Mouse (Mus musculus) ES-E14 (cell line): ENCODE results near the gene Hist2h2be. TPM values are rescaled to one million over a fixed set of nuclear protein-coding genes. Genes with fewer than 3 reads are reported as not detected.
"Not testable (repeated sequence)": the region's sequence is repeated elsewhere in the genome, so short reads cannot be mapped to it uniquely, and the experiment has no call there.

Source experiments
- DNase-seq: peaks from one replicate; pipeline ENCODE4 v3.0.0-alpha.2; 2013; ENCODE audit warnings: low read depth, low spot score
- H3K27ac ChIP-seq: 2 replicates; pipeline ENCODE4 v1.5.1; 2012; ENCODE audit warnings: low read depth, mild to moderate bottlenecking, low read length, moderate library complexity, mixed read lengths; ENCODE audit not compliant: poor library complexity, insufficient read depth, severe bottlenecking
- H3K36me3 ChIP-seq: 2 replicates; pipeline ENCODE4 v1.6.1; 2012; ENCODE audit warnings: mild to moderate bottlenecking, low read length, moderate library complexity, mixed read lengths; ENCODE audit not compliant: control insufficient read depth, poor library complexity, insufficient read depth, severe bottlenecking
- H3K4me1 ChIP-seq, 2 experiments: fragments of 150-350 bp in 1 of 2; sonication (generic) in 1 of 2; 2 replicates each; pipeline ENCODE4 v1.6.1; 2012; ENCODE audit warnings: low read length in 2 of 2, mild to moderate bottlenecking in 1 of 2, mixed read lengths in 1 of 2; ENCODE audit not compliant: control insufficient read depth in 2 of 2, insufficient read depth in 2 of 2, poor library complexity in 1 of 2
- H3K4me3 ChIP-seq, 2 experiments: fragments of 150-350 bp in 1 of 2; sonication (generic) in 1 of 2; 2 replicates each; pipeline ENCODE4 v1.5.1; 2012; ENCODE audit warnings: low read length in 2 of 2, low read depth in 1 of 2, mild to moderate bottlenecking in 1 of 2, mixed read lengths in 1 of 2; ENCODE audit not compliant: insufficient read depth in 1 of 2, poor library complexity in 1 of 2, severe bottlenecking in 1 of 2
- H3K9ac ChIP-seq: 2 replicates; pipeline ENCODE4 v1.6.1; 2012; ENCODE audit warnings: low read depth, mild to moderate bottlenecking, low read length, mixed read lengths; ENCODE audit not compliant: poor library complexity, insufficient read depth, severe bottlenecking
- H3K9me3 ChIP-seq: fragments of 150-350 bp; sonication (generic); 2 replicates; pipeline ENCODE4 v1.6.1; 2012; ENCODE audit warnings: low read depth, mild to moderate bottlenecking, low read length; ENCODE audit not compliant: control insufficient read depth, insufficient read depth
- CHD2 ChIP-seq: IDR thresholded peaks from 2 replicates; pipeline ENCODE4 v1.6.1; 2014; ENCODE audit warnings: mild to moderate bottlenecking, low read depth, low read length, inconsistent platforms
- HCFC1 ChIP-seq: IDR thresholded peaks from 2 replicates; pipeline ENCODE4 v1.6.1; 2012; ENCODE audit warnings: low read length, inconsistent platforms, borderline replicate concordance; ENCODE audit not compliant: insufficient read depth
- MAFK ChIP-seq: IDR thresholded peaks from 2 replicates; pipeline ENCODE4 v1.6.1; 2014; ENCODE audit warnings: mild to moderate bottlenecking, low read depth, low read length, inconsistent platforms; ENCODE audit not compliant: insufficient read depth
- ZC3H11A ChIP-seq: IDR thresholded peaks from 2 replicates; pipeline ENCODE4 v1.6.1; 2012; ENCODE audit warnings: low read depth, mild to moderate bottlenecking, inconsistent platforms, low read length, borderline replicate concordance
- ZNF384 ChIP-seq: IDR thresholded peaks from 2 replicates; pipeline ENCODE4 v1.6.1; 2012; ENCODE audit warnings: low read depth, low read length, inconsistent platforms
- in situ Hi-C, 2 experiments: fragments of 600-800 bp; cut with MboI; formaldehyde crosslinking; loops; one replicate each; pipeline ENCODE4 v1.15.1; 2025; ENCODE audit warnings: low sequenced_read_pairs in 2 of 2, inconsistent platforms in 1 of 2; ENCODE audit not compliant: unreplicated experiment in 2 of 2
- total RNA-seq: library from RNA; depleted of rRNA; stranded (reverse); fragments of 300-350 nt; gene quantifications from 2 replicates; pipeline ENCODE4 v1.2.3, GENCODE M21; 2012

Hist2h2be gene
- total RNA-seq, 1 experiment: 0.80 TPM

DNA sequence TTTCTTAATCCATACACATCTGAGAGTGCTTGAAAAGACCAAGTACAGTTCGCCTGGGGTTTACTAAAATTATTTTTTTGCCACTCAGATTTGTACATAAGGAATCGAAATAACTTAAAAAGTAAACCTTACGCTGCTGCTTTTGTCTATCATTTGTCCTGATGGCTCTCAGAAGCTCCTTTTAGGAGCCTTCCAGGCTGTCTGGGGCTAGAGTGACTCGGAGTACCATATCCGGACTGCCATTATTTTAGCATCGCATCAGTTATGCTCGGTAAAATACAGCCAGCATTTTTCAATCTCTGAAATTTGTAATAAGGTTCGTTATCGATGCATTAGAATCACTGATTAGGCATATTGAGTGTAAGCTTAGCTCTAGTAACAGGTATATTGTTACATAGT is 19.9 kb downstream of the Hist2h2be start:
- Histone ChIP-seq H3K4me1 (peaks cover 6 to 17% of the 10 kb centered on the region in 2 experiments), H3K27ac (peak overlapping the region; percentile 48; the same call in 1 of the 2 replicates), H3K4me3 (peak overlapping the region in 1 of 2 experiments; percentile 52; a peak in 3 of 4 replicates), H3K36me3 (no peaks in the 10 kb centered on the region), H3K9me3 (no peaks in the 10 kb centered on the region), H3K9ac (peak overlapping the region; percentile 75; the same call in 1 of the 2 replicates)
- TF ChIP-seq CHD2 (no peak), MAFK (no peak), HCFC1 (no peak), ZC3H11A (no peak), ZNF384 (no peak)
- in situ Hi-C loops: no loop called here
- DNase-seq: no peak

DNA sequence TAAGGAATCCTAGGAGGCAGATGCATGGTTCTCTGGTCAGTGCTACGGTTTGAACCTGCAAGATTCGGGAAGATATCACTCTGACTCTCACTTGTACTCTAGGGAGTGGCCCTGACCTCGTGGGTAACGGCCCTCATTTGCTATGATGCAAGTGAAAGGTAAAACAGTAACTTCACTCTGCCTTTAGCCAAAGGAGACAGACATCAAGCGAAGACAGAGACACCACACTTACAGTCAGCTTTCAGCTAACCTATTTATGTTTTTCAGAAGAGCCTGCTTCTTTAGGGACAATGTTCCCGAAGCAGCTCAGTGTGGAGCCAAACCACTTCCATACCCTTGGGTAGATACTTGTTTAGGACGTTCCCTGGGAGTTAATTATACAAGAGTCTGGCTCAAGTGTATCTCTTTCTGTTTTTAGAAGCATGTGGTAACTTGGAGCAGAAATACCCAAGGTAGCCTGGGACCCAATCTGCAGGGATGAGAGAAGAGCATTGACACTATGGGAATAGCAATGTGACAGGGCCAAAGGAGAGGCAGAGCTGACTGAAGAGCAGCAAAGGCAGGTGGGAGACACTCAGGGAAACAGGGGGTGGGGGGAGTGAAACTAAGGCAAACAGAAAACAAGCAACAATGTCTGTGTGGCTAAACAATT is 23.1 kb downstream of the Hist2h2be start:
- peak overlapping the region; percentile 74 to 78 for H3K4me3 ChIP-seq
- H3K9ac ChIP-seq: peak overlapping the region; percentile 63
- H3K9me3 ChIP-seq: no peaks in the 10 kb centered on the region
- peak overlapping the region; percentile 55; the same call in 1 of the 2 replicates for H3K27ac ChIP-seq
- no peak for TF ChIP-seq MAFK
- no peak for TF ChIP-seq CHD2
- no peak for TF ChIP-seq HCFC1
- TF ChIP-seq ZNF384: no peak
- no peak for TF ChIP-seq ZC3H11A
- no peak for DNase-seq
- in situ Hi-C loops: no loop called here
- H3K36me3 ChIP-seq: no peaks in the 10 kb centered on the region
- peaks cover 6 to 12% of the 10 kb centered on the region in 2 experiments; a peak in 3 of 4 replicates for H3K4me1 ChIP-seq

DNA sequence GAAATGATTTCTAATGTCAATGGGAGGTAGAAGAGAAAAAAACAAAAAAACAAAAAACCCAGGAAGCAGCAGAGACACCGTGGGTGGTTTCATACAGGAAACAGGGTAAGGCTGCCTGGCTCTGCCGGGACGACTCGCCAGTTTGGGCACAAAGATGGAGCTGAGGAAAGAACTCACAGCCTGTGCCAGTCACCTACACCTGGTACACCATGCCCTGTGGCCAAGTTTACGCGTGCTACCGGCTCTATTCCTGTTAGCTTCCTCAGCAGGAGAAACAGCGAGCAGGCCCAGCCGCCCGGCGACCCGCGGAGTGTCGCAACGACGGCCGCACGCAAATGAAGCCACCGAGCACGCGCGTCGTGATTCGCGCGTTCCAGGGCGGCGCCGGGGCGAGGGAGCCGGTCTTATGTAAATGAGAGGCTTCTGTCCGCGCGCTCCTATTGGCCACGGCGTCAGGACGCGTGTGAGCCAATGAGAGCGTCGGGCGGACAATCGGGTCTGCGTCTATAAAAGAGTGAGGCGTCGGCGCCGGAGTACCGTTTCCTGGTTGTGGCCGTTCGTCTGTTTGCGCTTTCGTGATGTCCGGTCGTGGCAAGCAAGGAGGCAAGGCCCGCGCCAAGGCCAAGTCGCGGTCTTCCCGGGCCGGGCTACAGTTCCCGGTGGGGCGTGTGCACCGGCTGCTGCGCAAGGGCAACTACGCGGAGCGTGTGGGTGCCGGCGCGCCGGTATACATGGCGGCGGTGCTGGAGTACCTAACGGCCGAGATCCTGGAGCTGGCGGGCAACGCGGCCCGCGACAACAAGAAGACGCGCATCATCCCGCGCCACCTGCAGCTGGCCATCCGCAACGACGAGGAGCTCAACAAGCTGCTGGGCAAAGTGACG is 24.3 kb downstream of the Hist2h2be start, which contains the start of gene Hist2h2aa1:
Hist2h2aa1 (plus strand) TSS at position 495 of the 884 bp plus-strand sequence.
- H3K36me3 ChIP-seq, in situ Hi-C loops, H3K9me3 ChIP-seq, DNase-seq: not testable (repeated sequence)
- Histone ChIP-seq H3K9ac (peak within 1 kb of the TSS; percentile 90), H3K27ac (peak within 1 kb of the TSS; percentile 85), H3K4me1 (peaks cover 6 to 12% of the 10 kb centered on the region in 2 experiments; a peak in 3 of 4 replicates), H3K4me3 (peak within 1 kb of the TSS; percentile 74 to 78)
- 0 out of 2 replicates have a peak, but pooled peaks have one; percentile 21 for TF ChIP-seq ZNF384

DNA sequence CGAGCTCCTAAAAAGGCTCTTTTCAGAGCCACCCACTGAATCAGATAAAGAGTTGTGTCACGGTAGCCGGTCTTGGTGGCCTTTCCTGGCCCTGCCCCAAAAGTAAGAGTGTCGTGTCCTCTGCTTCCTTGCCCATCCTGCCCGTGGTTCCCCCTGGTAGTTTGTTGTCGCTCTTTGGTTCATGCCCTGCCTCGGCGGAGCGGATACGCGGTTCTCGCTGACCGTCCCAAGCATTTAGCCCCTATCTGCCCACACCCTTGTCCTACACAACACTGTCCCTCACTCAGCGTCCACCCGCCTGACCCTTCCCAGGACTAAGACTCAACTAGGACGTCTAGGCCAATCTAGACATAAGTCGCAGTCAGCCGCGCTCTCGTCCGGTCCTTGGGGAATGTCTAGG is 25.1 kb downstream of the Hist2h2be start:
- H3K27ac ChIP-seq, in situ Hi-C loops, H3K9me3 ChIP-seq, H3K36me3 ChIP-seq, DNase-seq, H3K9ac ChIP-seq, H3K4me3 ChIP-seq: not testable (repeated sequence)
- peaks cover 4 to 12% of the 10 kb centered on the region in 2 experiments; a peak in 3 of 4 replicates for H3K4me1 ChIP-seq

DNA sequence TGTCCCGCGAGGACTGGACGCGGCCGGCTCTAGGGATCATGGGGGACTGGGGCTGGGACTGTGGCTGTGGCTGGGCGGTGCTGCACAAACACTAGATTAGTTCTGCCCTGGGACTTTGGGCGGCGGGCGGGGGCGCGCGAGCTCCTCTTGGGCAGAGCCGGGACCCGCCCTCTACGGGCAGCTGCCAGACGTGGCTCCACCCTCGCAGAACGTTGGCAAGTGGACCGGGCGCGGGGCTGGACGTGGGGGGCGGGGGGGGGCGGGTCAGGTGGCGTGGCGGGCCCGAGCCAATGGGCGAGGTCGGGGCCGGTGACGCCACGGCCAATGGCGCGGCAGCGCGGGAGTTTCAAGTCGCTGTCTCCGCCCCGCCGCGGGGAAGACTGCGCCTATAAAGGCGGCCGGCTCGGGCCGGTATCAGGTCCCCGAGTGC is 25.5 kb downstream of the Hist2h2be start, which contains the start of gene Hist2h3c1:
Hist2h3c1 (plus strand) TSS at position 259 of the 430 bp plus-strand sequence.
- in situ Hi-C loops, H3K9me3 ChIP-seq, DNase-seq, H3K36me3 ChIP-seq: not testable (repeated sequence)
- H3K9ac ChIP-seq: peak within 1 kb of the TSS; percentile 72
- peak within 1 kb of the TSS; percentile 57 to 64 for H3K4me3 ChIP-seq
- peaks cover 3 to 12% of the 10 kb centered on the region in 2 experiments; a peak in 3 of 4 replicates for H3K4me1 ChIP-seq
- peak within 1 kb of the TSS; percentile 86 for H3K27ac ChIP-seq
